Mouse (Mus musculus): ENCODE results near the gene Cacnb4.

Cacnb4 gene

DNA sequence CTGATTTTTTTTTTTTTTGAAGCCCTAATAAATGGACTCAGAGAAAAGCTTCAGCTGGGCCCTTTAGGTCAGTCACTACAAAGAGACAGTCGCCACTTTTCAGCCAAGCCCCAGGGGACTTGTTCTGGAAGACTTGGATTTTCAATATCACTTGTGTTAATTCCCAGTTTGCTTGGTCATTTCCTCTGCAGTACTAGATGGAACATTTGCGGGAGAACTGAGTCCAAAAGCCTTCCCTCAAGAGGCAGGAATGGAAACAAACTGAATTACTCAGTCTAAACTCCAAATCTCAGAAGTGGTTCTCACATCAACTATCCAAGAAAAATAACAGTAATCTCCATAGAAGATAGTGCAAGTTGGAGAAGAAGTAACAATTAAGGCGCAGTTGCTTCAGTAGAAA, 109.2 kb downstream of the Cacnb4 start:
- no peak for DNase-seq (ENCODE audit: low spot score)

DNA sequence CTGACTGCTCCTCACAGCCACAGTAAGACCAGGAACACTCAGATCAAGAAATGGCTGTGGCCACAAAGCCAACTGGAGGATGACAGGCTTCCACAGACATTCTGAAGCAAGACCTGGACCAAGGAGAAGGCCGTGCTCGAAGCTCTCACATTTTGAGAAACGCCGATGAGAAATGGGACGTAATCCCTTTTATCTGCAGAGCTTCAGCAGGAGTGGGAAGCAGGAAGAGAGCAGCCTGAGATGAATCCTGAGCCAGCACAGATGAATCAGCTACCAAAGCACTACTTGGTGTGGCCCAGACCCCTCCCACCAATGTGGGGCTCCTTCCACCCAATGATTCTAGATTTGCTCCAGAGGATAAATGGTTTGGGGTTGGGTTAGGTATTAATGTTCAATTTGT, 113.4 kb downstream of the Cacnb4 start:
- no peak for DNase-seq (ENCODE audit: low spot score)

DNA sequence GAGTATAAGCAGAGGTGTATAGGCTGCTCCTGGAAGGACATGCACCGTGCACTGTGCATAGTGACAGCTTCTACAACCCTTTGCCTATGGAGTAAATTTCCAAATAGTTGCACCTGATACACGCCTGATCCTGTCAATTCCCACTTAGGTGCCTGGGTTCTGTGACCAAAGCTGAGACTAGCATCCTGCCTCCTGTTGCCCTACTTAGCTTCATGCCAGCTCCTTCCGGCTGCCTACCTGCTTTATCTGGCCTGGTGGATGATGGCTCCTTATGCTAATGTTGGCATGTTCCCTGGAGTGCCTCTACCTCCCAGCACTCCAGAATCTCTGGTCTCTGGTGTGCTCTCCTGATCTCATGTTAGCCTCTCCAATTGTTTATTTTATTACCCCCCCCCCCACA, 114.3 kb downstream of the Cacnb4 start:
- DNase-seq (ENCODE audit: low spot score), result no peak

DNA sequence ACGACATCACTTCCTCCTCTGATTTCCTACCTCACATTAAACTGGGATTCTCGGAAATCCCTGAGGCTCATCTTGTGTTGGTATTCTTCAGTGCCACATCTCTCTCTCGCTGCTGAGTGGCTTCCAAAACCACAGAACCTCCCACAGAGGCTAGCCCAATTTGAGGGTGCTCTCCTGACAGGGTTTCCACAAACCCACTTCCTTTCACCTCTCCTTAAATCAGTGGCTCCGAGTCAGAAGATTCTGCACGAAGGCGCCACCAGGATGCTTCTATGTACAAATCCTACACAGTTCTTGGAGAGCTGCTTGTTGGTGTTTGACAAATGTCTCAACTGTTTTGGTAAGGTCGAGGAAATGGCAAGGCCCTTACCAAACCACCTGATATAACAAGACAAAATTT, 115.5 kb downstream of the Cacnb4 start:
- no peak for DNase-seq (ENCODE audit: low spot score)

DNA sequence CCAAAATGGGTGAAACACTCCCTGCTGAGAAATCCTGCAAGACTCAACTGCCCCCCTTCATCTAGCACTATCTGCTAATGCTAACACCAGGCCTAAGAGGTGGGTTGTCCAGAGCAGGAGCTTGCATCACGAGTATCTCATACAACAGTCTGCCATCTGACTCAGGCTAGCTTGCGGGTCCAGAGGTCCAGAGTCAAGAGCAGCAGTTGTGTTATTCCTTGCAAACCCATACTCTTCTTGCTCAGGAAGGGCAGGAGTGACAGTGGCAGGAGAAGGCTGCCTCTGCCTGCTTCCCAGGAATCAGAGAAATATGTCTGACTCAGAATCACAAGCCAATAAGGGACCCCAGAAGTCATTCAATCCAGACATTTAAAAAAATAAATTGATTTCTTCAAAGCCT, 116.4 kb downstream of the Cacnb4 start:
- no peak for DNase-seq (ENCODE audit: low spot score)

DNA sequence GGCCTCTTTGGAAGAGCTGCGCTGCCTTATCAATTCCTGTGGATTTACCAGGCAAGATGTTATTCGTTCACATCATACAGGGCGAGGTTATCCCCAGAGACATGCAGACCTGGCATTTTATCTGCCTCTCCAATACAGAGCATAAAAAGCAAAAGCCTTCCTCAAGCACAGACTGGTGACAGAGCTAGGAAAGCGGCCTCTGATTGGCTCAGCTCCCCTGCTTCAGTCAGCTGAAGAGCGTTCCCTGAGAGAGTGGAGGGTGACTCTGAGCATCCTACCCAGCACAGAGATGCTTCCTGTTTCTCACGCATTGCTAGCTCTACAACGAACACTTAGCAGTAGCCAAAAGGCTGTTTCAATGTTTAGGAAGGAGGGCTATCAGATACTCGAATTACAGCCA, 118.2 kb downstream of the Cacnb4 start:
- DNase-seq (ENCODE audit: low spot score), result no peak

DNA sequence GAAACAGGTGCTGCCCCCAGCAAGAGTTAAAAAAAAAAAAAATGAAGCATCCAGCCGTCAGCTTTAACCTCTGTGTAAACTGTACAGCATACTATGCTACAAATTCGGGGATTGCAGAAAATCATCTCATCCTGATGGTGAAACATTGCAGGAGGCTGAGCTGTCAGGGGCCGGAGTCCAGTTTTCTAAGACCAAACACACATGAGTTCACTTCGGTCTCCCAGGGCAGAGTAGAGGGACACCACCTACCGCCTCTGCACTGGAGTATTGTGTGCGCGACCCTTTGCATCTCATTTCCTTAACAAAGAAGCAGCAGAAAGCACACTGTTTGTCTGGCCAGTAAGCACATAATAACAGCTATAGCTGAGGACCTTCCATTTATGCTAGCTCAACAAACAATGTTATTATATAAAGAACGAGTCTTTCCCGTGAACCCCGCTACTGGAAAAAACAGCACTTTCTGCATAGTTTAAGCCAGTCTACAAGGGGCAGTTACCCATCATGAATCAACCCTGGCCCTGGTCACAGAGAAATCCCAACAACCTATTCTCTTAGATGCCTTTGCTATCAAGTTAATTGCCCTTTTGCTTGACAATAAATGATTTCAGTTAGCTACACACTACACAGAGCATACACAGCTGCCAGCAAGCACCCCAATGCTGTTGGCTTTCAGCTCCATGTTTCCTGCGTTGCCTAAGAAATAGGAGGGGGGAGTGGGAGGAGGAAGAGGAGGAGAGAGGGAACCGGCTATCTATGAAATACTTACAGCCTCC, 118.9 kb downstream of the Cacnb4 start:
- DNase-seq (ENCODE audit: low spot score), result no peak

DNA sequence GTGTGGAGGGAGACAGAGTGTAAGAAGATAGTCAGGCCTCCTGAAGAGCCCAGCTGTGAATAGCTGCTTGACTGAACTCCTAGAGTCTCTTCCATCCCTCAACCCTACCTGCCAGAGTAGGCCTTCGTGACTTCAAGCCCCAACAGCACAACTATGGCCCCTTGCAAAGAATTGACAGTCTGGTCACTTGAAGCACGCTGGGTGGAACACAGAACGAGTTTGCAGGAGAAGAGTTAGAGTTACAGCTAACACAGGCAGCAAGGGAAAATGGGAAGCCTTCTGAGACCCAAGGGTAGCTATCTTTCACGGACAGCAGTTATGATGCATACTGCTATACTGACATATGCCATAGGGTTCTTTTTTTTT, 119.7 kb downstream of the Cacnb4 start:
- no peak for DNase-seq (ENCODE audit: low spot score)

DNA sequence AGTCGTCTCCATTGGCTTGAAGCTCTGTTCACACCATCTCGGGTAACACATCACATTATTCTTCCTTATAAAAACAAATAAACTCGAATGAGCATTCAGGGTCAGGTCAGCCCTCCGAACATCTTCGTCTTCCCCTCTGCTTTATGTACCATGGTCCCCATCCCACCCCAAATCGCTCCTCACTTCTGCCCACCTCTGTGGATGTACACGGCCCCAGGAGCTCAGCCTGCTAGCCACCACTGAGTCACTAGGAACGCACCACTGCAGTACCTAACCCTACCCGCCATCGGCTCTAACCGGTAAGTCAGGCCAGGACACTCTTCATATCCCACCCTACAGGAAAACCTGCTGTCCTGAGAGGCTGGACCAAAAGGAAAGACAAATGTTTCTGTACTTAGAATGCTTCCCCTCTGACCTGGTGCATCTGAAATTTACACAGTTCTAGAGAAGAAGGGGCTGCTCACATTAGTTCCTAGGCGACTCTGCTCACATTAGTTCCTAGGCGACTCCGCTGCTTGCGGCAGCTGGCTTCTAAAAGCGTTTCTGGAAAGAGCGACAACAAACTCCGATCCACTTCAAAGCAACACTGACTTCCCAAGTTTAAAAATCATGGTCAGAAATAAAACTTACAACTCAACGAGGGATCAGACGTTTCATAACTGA, 120.2 kb downstream of the Cacnb4 start:
- DNase-seq (ENCODE audit: low spot score), result no peak

DNA sequence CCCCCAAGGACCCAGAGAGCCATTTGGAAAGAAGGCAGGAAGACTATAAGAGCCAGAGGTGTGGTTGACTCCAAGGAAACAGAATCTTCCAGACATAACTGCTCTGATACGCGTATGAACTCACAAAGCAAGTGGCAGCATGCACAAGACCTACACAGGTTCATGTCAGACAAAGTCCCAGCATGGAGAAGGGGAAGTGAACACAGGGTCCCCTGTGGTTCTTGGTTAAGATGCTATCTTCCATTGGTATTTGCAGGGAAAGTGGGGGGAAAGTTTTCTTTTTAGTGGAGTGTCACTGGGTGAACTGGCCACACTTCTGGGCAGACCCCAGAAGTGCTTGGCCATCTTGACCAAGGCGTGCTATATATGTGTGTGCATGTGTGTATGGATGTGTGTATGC, 128.2 kb downstream of the Cacnb4 start:
- no peak for DNase-seq (ENCODE audit: low spot score)

DNA sequence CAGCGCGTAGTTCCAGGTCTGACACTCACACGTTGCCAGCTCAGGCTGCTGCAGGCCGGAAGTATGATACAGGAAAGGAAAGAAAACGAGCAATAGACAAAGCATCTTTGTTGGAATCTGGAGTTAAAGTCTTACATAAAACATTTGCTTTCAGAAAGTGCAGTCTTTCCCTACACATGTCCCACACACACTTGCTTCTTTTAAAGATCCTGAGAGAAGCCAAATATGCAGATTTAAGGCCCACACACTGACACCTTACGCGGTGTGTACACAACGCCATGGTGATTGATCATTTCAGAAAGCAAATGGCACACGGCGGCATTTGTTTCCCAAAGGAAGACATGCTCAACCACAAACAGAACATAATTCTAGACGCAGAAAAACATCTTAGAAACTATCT, 129.3 kb downstream of the Cacnb4 start:
- no peak for DNase-seq (ENCODE audit: low spot score)

DNA sequence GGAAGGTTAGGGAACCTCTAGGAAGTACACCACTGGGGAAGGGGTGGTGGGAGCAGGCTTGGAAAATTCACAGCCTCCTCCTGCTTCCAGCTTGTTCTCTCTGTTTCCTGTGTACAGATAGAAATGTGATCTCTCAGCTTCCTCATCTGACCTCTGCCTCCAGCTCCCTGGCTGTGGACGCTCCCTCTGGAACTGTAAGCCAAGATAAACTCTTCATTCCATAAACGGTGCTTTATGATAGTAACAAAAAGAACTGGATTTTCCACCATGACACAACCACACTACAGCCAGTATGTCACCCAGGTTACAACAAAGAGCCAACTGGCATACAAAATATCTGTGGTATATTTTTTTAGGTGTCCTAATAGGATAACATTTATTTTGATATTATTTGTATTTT, 132.1 kb downstream of the Cacnb4 start:
- no peak for DNase-seq (ENCODE audit: low spot score)

DNA sequence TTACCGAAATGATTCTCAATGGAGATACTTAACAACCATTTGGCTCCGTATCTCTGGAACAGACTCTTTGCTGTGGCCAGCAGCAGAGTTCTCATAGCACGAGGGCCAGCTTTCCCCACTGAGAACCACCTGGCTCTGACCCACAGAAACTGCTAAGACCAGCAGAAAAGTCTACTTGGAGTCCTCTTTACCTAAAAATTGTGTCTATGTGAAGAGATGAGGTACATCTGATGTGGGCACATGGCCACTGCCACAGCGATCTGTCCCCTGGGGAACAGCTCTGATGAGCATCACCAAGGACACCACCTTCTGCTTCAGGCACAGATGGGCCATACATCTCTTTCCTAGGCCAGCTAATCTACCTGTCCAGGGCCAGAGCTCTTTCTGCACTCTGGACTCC, 135.6 kb downstream of the Cacnb4 start:
- DNase-seq (ENCODE audit: low spot score), result no peak

DNA sequence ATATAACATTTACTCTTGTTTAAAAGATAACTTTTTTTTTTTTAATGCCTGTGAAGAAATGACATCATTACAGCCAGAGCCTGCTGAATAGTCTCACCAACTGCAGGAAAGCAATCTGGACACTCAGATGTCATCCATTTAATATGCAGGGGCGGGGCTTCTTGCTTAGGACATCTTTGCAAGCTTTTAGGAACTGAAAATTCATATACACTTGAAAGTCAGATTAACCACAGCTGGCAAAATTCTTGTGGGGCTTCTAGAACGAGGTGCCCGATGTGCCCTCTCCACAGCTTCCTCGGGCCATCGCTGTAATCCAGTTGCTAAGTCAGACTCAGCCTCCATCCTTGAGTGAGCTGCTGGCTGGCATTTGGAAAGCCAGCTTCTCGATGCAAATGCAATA, 137.3 kb downstream of the Cacnb4 start:
- DNase-seq (ENCODE audit: low spot score), result no peak

DNA sequence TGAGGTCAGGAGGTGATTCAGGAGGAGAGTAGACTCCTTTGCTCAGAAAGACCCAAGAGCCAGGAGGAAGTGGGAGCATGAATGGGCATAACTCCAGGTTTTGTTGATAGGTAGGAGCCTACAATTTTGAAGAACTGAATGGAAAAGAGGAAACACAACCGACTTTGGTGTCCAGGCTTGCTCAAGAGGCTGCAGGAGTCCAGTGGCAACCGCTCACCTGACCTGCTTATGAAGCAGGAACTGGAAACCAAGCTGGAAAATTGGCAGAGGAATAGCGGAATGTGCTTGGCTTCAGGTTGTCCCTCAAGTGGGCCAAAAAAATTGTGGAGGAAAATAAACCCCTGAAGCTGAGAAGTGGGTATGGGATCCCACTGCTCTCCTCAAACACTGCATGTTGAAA, 139.0 kb downstream of the Cacnb4 start:
- DNase-seq (ENCODE audit: low spot score), result no peak

DNA sequence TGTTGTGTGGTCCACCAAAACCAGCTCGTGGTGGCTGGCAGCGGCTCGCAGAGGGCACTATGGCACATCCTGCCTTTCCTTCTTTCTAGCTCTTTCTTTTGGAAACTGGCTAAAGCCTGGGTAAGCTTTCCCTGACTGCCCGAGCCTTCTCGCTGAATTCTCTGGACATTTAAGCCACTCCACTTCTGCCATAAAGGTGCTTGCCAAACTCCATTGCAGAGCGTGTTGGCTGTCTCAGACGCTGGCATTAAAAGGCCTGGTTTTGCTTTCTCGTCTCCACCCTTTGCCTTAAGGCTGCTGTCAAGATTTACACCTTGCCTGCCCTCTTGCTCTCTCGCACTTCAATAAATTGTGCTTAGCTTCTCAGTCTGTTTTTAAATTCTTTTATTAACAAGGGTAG, 139.5 kb downstream of the Cacnb4 start:
- DNase-seq (ENCODE audit: low spot score), result no peak

DNA sequence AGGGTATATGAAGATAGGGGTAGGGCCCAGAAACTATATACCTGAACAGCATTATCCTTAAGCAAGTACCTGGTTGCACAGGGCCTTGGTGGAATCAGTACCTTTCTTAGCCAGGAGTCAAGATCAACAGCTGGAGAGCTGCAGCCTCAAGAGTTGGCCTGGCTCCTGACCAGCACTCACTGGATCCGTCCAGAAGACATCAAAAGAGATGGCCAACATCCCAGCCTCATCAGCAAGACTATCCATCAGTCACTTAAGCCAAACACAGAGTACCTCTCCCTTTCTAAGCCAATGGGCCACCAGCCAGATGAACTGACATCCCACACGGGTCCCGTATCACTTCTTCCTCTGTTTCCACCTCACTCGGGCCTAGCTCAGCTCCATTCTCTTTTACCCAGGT, 140.1 kb downstream of the Cacnb4 start:
- no peak for DNase-seq (ENCODE audit: low spot score)

DNA sequence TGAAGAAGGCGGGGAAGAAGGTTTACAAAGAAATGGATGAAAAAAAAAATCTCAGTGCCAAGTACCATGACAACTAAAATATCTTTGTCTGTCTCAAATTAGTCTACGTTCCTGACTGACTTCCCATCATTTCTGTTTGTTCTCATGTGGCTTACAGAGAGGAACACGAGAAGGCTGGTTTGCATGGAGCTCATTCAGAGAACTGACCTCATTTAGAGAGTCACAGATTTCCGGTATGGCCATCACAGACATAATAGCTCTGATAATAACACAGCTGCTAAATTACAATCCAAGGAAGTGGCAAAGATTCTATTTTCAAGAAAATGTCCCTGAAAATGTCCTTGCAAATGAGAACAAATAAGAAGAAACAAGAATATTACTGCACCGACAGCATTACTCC, 142.9 kb downstream of the Cacnb4 start:
- no peak for DNase-seq (ENCODE audit: low spot score)

DNA sequence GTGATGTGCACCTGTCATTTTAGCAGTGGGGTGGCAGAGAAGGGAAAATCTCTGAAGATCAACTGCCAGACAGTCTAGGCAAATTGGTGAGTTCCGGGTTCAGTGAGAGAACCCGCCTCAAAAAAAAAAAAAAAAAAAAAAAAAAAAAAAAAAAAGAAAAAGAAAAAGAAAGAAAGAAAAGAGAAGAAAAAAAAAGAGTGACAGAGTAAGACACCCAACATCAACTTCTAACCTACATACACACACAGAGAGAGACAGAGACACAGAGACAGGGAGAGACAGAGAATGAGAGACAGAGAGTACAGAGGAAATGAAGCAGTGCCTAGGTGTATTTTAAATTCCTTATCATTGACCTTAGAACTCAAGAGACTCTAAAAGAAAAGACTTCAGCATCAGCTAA, 146.1 kb downstream of the Cacnb4 start:
- DNase-seq (ENCODE audit: low spot score), result no peak

DNA sequence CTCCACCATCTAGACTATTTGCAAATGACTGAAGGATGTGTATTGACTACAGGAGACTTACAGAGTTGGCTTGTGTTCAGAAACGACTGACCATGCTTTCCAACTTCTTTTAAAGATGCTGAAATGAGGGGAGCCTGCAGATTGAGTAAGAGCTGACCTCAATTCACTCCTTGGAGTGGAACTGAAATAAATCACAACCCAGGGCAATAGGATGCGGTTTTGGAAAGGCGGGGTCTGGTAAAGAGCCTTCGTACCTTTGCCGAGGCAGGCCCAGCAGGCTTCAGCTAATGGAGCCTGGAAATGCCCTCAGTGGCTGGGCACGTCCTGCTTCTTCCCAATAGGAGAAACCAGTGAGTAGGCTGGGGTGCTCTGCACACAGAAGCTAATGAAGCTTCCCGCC, 147.4 kb downstream of the Cacnb4 start:
- no peak for DNase-seq (ENCODE audit: low spot score)

DNA sequence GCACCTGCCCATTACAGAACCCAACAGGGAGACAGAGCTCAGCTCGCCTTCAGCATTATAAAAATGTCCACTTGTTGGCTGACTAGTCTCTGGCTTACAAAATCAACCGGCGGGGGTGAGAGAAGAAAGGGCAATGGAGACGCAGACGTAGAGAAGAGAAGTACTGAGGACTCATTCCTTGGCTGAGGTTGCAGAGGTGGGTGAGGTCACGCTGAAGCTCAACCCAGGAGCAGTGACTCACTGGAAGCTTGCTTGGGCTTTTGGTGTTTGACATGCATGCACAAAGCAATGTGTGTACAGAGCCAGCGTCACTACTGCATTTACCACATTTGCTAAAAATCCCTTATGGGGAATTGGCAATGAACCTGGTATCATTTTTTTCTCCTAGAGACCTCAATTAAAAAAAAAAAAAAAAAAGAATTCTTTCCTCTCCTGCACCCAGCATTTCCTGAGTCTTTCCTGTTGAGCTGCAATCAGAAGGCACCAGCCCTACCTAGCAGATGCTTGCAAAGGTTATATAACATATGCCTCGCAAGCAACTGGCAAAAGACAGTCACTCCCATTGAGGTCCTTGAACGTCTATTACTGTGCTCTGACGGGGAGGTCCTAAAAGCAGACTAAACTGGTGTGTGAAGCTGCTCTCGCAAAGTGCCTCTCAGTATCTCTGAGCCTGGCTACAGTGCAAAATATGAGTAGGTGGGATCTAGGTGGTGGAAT, 150.6 kb downstream of the Cacnb4 start:
- no peak for DNase-seq (ENCODE audit: low spot score)

DNA sequence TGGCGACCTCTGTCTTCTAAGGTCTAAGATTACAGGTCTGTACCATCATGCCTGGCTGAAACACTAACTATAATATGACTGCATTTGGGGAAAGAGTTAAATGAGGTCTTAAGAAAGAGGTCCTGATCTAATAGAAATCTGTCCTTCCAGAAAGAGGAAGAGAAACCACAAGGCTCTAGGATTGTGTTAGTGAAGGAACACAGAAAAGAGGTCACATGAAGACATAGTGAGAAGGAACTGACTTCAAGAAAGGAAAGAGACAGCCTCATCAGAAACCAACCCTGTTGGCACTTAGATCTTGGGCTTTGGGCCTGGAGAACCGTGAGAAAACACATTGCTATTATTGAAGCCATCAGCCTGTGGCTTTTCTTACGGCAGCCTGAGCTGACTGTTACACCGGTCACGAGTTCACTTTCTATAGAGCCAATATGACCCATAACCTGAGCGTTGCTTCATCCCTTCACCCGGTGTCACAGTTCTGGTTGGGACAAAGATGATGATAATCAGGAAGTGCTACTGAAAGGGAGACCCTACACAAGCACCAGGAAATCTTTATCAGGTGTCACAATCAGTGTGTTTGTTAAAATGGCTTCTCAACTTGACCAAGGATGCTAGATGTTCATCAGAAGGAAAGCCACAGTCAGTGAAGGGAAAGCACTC, 153.4 kb downstream of the Cacnb4 start:
- DNase-seq (ENCODE audit: low spot score), result no peak

DNA sequence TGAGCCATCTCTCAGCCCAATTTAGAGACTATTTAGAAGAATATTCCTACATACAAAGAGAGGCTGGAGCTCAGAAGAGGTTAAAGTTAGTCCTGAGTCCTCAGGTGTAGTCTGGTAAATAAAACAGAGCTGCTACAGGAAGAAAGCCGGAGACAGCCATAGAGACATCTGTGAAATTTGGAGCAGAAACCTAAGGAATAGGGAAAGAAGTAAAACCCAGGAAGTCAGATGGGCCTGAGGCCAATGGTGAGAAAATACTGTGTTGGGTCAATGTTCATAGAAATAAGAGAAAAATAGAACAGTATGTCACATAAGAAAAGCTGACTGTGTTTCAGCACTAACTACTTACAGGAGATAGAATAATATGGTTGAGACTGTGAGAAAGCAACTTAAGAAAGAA, 155.6 kb downstream of the Cacnb4 start:
- DNase-seq (ENCODE audit: low spot score), result no peak

All from ovary, postnatal 10 days (tissue).